Mouse (Mus musculus) intestine, embryonic 16.5 days (tissue): Measurements from ENCODE around the gene Sez6l. TPM values are rescaled to one million over a fixed set of nuclear protein-coding genes. Genes with fewer than 3 reads are reported as not detected.

ENCODE experiments used
- ATAC-seq: fragments of 200-750 bp; cut with Nextera tagmentation; 2 replicates; pipeline ENCODE4 v1.8.0; 2017; ENCODE audit warnings: moderate TSS enrichment, moderate library complexity
- H3K27ac ChIP-seq: fragments of 300-500 bp; sonication (generic); 2 replicates; pipeline ENCODE4 v1.5.1; 2014; ENCODE audit warnings: mild to moderate bottlenecking, low read length
- H3K27me3 ChIP-seq: fragments of 300-500 bp; sonication (generic); replicated peaks from 2 replicates; pipeline ENCODE4 v1.6.1; 2014; ENCODE audit warnings: low read length, control low read depth, mixed read lengths; ENCODE audit not compliant: control insufficient read depth, insufficient read depth
- H3K36me3 ChIP-seq: fragments of 300-500 bp; sonication (generic); 2 replicates; pipeline ENCODE4 v1.6.1; 2014; ENCODE audit warnings: low read length, control low read depth; ENCODE audit not compliant: control insufficient read depth, insufficient read depth
- H3K4me1 ChIP-seq: fragments of 300-500 bp; sonication (generic); 2 replicates; pipeline ENCODE4 v1.6.1; 2014; ENCODE audit warnings: low read length, control low read depth, mixed read lengths; ENCODE audit not compliant: control insufficient read depth, insufficient read depth
- H3K4me2 ChIP-seq: fragments of 300-500 bp; sonication (generic); 2 replicates; pipeline ENCODE4 v1.6.1; 2014; ENCODE audit warnings: low read depth, low read length, control low read depth
- H3K4me3 ChIP-seq: fragments of 300-500 bp; sonication (generic); 2 replicates; pipeline ENCODE4 v1.5.1; 2014; ENCODE audit warnings: mild to moderate bottlenecking, low read length
- H3K9ac ChIP-seq: fragments of 300-500 bp; sonication (generic); 2 replicates; pipeline ENCODE4 v1.6.1; 2014; ENCODE audit warnings: low read depth, low read length
- H3K9me3 ChIP-seq: fragments of 300-500 bp; sonication (generic); 2 replicates; pipeline ENCODE4 v1.6.1; 2016; ENCODE audit warnings: low read length, control low read depth; ENCODE audit not compliant: control insufficient read depth
- WGBS: fragments of 180-500 bp; shearing (Covaris S2); extraction: QIAGEN DNeasy Blood & Tissue Kit; methylation state at CpG from one replicate; pipeline ENCODE4 v1.1.7; 2014; 5-methylcytosine and 5-hydroxymethylcytosine counted together
- polyA plus RNA-seq: library from polyadenylated mRNA; unstranded; fragments of >200 nt; fragmentation: Nextera tagmentation; extraction: Ambion mirVana; gene quantifications from 2 replicates; pipeline ENCODE4 v1.2.1, GENCODE M21; 2015

Sez6l gene
- polyA plus RNA-seq, 1 experiment from 2014 or later: 1.5 TPM

DNA sequence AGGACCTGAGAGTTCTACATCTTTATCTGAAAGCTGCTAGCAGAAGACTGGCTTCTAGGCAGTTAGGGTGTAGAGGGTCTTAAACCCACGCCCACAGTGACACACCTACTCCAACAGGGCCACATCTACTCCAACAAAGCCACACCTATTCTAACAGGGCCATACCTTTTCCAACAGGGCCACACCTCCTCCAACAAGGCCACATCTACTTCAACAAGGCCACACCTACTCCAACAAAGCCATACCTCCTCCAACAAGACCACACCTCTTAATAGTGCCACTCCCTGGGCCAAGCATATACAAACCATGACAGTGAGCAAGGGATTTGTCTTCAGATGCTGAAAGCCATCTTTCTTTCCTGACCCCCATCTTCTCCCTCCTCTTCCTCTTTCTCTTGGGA is 14.7 kb upstream of the Sez6l start:
- Histone ChIP-seq H3K4me3 (no peak overlapping the region), H3K27me3 (no peaks in the 10 kb centered on the region), H3K9me3 (no peaks in the 10 kb centered on the region), H3K4me1 (no peaks in the 10 kb centered on the region), H3K36me3 (no peaks in the 10 kb centered on the region), H3K4me2 (no peak overlapping the region), H3K27ac (no peak overlapping the region), H3K9ac (no peak overlapping the region)
- ATAC-seq: peak; percentile 68; the same call in 1 of the 2 replicates
- 43% methylated on average over 1 of the region's 1 CpGs for WGBS

DNA sequence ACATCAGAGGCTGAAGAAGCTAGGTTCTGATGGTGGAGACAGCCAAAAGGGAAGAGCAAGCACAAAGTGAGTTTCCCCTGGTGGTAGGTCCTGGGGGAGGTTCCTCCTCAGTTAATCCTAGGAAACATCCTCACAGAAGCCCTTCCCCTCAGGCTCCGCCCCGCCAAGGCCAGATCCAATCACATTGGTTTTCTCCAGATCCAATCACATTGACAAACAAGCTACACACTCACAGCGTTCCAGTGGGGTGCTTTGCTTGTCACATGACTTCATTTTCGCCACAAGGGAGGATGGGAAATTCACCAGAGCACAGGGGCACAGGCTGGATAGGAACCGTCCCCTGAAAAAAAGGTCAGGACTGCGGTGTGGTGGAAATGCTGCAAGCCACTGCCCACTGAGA is 9.1 kb upstream of the Sez6l start:
- H3K4me1 ChIP-seq: peaks cover 10% of the 10 kb centered on the region; the same call in 1 of the 2 replicates
- ATAC-seq: no peak
- H3K36me3 ChIP-seq: no peaks in the 10 kb centered on the region
- WGBS: 50% methylated on average over 6 of the region's 6 CpGs
- no peak overlapping the region for H3K4me3 ChIP-seq
- no peak overlapping the region for H3K27ac ChIP-seq
- no peaks in the 10 kb centered on the region for H3K27me3 ChIP-seq
- H3K9ac ChIP-seq: no peak overlapping the region
- H3K4me2 ChIP-seq: no peak overlapping the region
- H3K9me3 ChIP-seq: no peaks in the 10 kb centered on the region

DNA sequence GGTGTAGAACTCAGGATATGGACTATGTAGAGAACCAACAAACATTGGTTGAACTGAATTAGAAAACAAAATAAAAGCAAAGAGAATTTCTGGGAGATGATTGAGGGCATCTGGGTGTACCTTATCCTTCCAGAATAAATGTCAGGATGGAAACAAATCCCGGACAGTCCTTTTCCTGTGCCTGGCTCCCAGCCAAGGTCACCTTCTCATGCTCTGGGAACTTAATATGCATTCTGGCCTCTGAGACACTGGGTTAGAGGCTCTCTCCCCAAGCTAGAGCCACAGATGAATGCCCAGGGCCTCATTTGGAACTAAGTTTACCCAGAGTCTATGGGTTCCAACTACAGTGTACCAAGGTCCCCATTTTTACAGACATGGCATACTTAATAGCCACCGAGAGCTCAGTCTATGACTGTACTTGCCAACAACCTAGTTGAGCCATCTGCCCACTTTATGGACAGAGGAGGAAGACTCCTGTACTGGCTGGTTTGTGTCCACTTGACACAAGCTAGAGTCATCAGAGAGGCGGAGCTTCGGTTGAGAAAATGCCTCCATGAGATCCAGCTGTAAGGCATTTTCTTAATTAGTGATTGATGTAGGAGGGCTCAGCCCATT is 7.3 kb upstream of the Sez6l start:
- 83% methylated on average over 4 of the region's 4 CpGs for WGBS
- no peak overlapping the region for H3K4me2 ChIP-seq
- H3K27ac ChIP-seq: no peak overlapping the region

DNA sequence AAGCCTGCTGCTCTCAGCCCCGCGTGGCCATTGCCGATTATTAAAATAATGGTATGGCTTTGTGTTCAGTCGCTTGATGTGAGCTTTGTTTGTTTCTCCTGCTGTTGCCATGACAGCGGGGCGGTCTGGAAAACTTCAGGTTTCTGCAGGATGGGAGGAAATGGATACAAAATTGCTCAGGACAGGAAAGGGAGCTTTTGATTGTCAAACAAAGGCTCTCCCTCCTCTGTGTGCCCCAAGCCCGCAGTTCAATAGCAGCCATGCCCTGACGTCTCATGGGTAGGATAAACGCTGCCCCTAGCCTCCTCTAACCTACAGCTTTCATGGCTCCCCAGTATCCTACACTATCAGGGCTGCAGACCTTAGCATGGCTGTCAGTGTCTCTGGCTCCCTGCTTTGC is 6.3 kb upstream of the Sez6l start:
- Histone ChIP-seq H3K9ac (peak overlapping the region; percentile 6; the same call in 1 of the 2 replicates), H3K36me3 (no peaks in the 10 kb centered on the region), H3K27ac (peak overlapping the region; percentile 8; the same call in 1 of the 2 replicates), H3K27me3 (peaks cover 6% of the 10 kb centered on the region; the same call in 1 of the 2 replicates), H3K9me3 (no peaks in the 10 kb centered on the region), H3K4me3 (no peak overlapping the region), H3K4me1 (peaks cover 10% of the 10 kb centered on the region; the same call in 1 of the 2 replicates), H3K4me2 (no peak overlapping the region)
- ATAC-seq: no peak; the same call in 1 of the 2 replicates
- 20% methylated on average over 9 of the region's 9 CpGs for WGBS

More for the DNA sequence above, 7.3 kb upstream of the Sez6l start:
- Histone ChIP-seq H3K36me3 (no peaks in the 10 kb centered on the region), H3K27me3 (peaks cover 3% of the 10 kb centered on the region; the same call in 1 of the 2 replicates), H3K9me3 (no peaks in the 10 kb centered on the region), H3K4me3 (no peak overlapping the region), H3K9ac (no peak overlapping the region), H3K4me1 (peaks cover 10% of the 10 kb centered on the region; the same call in 1 of the 2 replicates)
- no peak for ATAC-seq

DNA sequence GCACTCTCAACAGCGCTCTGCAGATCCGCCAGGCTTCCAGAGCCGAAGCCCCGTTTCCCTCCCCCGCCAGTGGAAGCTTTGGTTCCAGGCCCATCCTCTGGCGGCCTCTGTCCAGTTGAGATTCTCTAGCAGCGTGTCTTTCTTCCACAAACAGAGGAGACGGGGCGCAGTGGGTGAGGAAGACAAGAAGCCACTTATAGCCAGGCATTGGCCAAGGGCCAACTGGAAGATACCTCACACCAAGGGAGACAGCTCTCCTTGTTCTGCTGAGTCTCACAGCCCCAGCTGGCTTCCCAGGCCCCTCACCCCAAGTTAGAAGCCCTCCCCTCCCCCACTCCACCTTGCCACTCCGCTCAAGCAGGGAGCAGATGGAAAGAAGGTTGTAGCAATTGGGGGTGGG is 765 bp upstream of the Sez6l start:
- peaks cover 14% of the 10 kb centered on the region for H3K4me1 ChIP-seq
- no peaks in the 10 kb centered on the region for H3K9me3 ChIP-seq
- H3K36me3 ChIP-seq: no peaks in the 10 kb centered on the region
- no peak overlapping the region for H3K27ac ChIP-seq
- WGBS: 7% methylated on average over 10 of the region's 10 CpGs
- peaks cover 39% of the 10 kb centered on the region for H3K27me3 ChIP-seq
- ATAC-seq: 0 out of 2 replicates have a peak, but pooled peaks have one; percentile 13
- no peak overlapping the region for H3K9ac ChIP-seq
- no peak overlapping the region for H3K4me3 ChIP-seq
- H3K4me2 ChIP-seq: peak overlapping the region; percentile 56

DNA sequence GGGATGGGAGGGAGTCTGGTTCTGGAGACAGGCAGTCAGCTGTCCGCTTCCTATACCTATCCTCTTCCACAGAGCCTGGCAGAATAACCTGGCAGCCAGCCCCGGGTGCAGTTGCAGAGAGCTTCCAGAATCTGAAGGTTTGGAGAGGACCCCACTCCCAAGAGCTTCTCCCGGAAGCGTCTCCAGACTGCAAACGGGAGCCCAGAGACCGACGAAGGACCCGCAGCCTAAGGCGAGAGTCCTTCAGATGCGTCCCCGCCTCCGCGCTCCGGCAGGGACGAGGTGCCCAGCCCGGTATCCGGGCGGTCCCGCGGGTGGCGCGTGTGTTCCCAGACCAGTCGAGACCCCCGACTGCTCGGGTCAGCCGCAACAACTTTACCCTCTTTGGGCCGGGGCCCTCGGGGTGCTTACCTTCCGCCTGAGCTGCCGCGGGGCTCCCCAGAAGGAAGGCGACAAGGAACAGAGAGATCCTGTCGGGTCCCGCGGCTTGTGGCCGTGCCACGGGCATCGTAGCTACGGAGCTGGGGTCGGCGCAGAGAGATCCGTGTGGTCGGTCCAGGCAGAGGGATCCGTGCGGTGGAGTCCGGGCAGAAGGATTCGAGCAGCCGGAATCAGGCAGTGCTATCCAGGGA is 508 bp downstream of the Sez6l start:
- no peaks in the 10 kb centered on the region for H3K9me3 ChIP-seq
- no peak for ATAC-seq
- WGBS: 1% methylated on average over 48 of the region's 48 CpGs
- no peaks in the 10 kb centered on the region for H3K36me3 ChIP-seq
- no peak overlapping the region for H3K27ac ChIP-seq
- peaks cover 39% of the 10 kb centered on the region for H3K27me3 ChIP-seq
- peaks cover 14% of the 10 kb centered on the region for H3K4me1 ChIP-seq
- H3K9ac ChIP-seq: peak overlapping the region; percentile 11; the same call in 1 of the 2 replicates
- peak overlapping the region; percentile 42 for H3K4me3 ChIP-seq
- H3K4me2 ChIP-seq: peak overlapping the region; percentile 56

DNA sequence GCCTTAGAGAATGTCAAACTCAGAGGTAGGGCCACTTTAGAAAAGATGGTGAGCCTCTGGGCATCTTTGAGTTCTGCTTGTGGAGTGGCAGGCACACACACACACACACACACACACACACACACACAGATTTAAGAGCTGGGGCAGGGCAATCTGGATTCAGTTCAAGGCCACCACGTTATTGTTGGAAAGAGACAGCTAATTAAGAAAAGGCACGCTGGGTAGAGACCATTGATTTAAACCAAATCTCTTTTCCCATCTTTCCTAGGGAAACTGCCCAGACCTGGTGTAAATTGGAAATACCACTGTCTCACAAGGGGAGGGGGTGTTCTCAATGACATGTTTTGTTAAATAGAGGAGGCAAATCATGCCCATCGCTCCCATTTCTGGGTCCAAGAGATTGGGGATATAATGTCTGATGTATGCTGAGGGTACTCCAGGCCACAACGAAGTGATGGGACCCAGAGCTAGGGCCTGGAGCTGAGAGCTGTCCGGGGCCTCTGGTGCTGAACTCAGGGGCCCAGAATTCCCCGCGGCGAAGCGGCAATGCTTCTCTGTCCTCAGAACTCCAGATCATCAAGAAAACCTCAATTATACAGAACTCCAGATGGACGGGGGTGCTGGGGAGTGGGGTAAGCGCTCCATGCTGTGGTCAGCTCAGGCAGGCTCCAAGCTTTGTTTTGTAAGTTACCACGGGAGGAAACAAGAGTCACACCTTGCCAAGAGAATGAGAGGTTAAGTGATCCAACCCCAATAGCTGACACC is 1.7 kb downstream of the Sez6l start:
- WGBS: 9% methylated on average over 12 of the region's 12 CpGs
- H3K4me3 ChIP-seq: no peak overlapping the region

DNA sequence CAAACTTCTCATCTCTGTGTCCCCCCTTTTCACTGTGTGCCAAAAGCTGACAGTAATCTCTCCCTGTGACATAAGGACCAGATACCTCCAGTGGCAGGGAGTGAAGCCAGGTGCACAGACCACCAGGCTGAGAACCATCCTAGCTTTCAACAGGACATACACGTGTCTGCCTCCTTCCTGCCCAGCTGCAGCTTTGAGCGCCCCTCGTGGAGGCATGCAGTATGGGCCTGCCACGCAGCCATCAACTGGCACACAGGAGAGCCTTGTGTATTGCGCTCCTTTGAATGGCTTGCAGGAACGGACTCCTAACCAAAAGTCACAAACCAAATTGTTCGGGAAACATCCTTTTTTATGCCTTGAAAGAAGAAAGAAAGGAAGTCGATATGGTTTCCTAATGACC is 3.1 kb downstream of the Sez6l start:
- Histone ChIP-seq H3K4me2 (no peak overlapping the region), H3K4me3 (no peak overlapping the region), H3K27ac (no peak overlapping the region), H3K4me1 (peaks cover 14% of the 10 kb centered on the region), H3K36me3 (no peaks in the 10 kb centered on the region), H3K9ac (no peak overlapping the region), H3K9me3 (no peaks in the 10 kb centered on the region), H3K27me3 (peaks cover 37% of the 10 kb centered on the region)
- 12% methylated on average over 8 of the region's 8 CpGs for WGBS
- no peak for ATAC-seq

More for the DNA sequence above, 1.7 kb downstream of the Sez6l start:
- no peak overlapping the region for H3K9ac ChIP-seq
- H3K36me3 ChIP-seq: no peaks in the 10 kb centered on the region
- no peaks in the 10 kb centered on the region for H3K9me3 ChIP-seq
- no peak overlapping the region for H3K4me2 ChIP-seq
- H3K4me1 ChIP-seq: peaks cover 14% of the 10 kb centered on the region
- no peak for ATAC-seq
- no peak overlapping the region for H3K27ac ChIP-seq
- H3K27me3 ChIP-seq: peaks cover 39% of the 10 kb centered on the region

DNA sequence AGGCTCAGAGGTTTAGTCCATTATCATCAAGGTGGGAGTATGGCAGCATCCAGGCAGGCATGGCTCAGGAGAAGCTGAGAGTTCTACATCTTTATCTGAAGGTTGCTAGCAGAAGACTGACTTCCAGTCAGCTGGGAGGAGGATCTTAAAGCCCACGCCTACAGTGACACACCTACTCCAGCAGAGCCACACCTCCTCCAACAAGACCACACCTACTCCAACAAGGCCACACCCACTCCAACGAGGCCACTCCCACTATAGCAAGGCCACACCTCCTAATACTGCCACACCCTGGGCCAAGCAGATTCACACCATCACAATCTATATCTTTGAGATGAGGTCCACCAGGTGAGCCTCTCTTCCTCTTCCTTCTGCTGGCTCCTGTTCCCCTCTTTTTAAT is 4.8 kb downstream of the Sez6l start:
- Histone ChIP-seq H3K27ac (no peak overlapping the region), H3K9me3 (no peaks in the 10 kb centered on the region), H3K4me3 (no peak overlapping the region), H3K9ac (no peak overlapping the region), H3K4me1 (peaks cover 6% of the 10 kb centered on the region; the same call in 1 of the 2 replicates), H3K4me2 (no peak overlapping the region), H3K27me3 (peaks cover 23% of the 10 kb centered on the region), H3K36me3 (no peaks in the 10 kb centered on the region)
- WGBS: 63% methylated on average over 2 of the region's 2 CpGs
- no peak for ATAC-seq
